Mouse (Mus musculus): ENCODE data around the gene Pak6.

Pak6 gene

DNA sequence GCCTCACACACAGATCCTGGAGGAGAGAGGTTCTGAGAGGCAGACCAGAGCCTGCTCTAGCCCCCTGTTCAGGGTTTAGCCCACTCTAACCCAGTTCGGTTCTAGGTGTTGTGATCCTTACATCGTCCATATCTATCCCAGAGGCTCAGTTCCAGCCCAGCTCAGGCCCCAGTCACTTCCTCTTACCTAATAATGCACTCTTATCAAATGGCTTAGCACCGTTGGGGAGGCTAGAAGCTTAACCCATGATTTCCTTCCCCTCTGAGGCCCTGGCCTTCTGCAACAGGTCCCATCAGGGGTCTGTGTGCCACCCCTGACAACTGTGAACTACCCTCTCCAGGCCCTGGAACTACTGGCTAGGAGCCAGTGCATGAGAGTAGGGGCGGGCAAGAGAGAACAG, 66.1 kb downstream of the Pak6 start:
- DNase-seq (ENCODE audit: low spot score in 2 of 2): no peak

- no peak for DNase-seq (ENCODE audit: low spot score in 2 of 2)
Measured at GRCm38 (mm10) chr2:118729816-118730621, 66.9 kb downstream of the Pak6 start.

DNA sequence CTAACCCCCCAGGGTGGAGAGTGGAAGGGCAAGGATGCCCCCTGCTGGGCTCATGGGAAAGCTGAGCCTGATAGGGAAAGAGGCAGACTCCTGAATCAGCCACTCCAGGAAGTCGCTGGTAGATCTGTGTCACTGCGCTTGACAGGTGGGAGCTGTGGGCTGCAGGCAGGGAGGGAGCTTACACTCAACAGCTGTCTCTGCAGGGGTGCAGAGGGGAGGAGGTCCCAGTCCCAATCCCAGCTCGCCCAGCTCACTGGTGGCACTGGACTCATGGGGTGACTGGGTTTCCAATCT, 67.5 kb downstream of the Pak6 start:
- peak in 1 of 2 experiments; percentile 72 for DNase-seq (ENCODE audit: low spot score in 2 of 2)

GRCm38 (mm10) chr2:118731981-118732380, 68.9 kb downstream of the Pak6 start:
- DNase-seq (ENCODE audit: low spot score in 2 of 2): no peak

DNA sequence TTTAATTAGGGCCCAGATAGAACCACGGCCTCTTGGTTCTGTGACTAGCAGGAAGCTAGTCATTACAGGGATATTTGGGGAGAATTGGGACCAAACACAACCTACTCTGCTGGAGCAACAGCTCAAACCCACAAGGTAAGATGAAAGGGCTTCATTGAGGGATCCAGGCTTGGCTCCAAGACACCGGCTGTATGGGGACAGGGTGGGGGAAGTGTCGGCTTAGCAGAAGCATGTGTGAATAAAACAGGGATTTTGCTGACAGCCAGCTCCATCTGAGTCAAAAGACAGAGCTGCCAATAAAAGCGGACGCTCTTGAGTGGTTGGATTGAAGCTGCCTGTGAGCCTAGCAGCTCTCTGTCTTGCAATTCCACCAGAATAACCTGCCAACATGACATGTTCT, 70.2 kb downstream of the Pak6 start:
- no peak for DNase-seq (ENCODE audit: low spot score in 2 of 2)

DNA sequence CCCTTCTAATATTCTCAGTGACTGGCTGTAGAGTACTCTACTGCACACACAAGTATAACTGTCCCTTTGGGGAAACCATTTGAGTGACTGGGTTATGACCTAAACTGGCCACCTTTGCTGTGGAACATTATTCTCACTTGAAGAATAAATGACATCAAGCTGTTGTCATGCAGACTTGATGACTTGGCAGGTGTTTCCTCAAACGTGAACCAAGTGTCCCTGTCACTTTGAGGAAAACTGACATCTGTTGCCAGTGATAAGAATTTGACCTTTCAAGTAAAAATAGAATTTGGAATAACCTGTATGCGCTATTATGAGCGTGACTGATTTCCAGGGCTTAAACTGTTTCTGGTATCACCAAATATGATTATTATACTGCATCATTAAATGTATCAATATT, 77.2 kb downstream of the Pak6 start:
- DNase-seq (ENCODE audit: low spot score in 2 of 2): no peak

- no peak for DNase-seq (ENCODE audit: low spot score in 2 of 2)
Measured at GRCm38 (mm10) chr2:118741183-118741582, 78.1 kb downstream of the Pak6 start.

DNA sequence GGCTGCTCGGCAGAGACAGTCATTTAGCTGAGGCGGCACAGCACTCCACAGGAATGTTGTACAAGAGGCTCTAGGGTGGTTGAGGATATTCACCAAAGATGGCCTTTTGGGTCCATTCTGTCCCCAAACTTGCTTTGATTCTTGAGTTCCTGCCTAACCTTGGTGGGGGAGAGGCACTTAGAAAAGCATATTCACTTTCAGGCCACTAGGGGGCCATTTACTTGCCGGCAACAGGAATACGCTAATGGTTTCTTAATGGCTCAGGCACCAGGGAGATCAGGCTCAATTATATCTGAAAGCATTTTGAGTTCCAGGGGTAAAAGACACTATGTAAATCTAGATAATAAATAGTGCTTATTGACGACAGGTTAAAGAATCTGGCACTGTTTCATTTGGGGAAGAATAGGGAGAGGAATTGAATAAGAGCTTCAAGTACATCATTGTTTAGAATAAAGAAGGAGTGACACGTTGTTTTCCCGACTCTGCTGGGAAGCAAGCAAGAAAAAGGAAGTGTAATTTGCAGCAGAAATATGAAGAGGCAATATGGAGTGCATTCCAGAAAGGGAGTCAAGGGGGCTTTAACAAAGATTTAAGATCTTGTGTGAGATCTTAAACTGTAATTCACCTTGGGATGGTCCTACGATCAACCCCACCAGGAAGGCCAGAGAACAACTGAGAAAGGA, 80.3 kb downstream of the Pak6 start:
- DNase-seq (ENCODE audit: low spot score in 2 of 2): no peak

- DNase-seq (ENCODE audit: low spot score in 2 of 2): no peak
Measured at GRCm38 (mm10) chr2:118744621-118745020, 81.5 kb downstream of the Pak6 start.

DNA sequence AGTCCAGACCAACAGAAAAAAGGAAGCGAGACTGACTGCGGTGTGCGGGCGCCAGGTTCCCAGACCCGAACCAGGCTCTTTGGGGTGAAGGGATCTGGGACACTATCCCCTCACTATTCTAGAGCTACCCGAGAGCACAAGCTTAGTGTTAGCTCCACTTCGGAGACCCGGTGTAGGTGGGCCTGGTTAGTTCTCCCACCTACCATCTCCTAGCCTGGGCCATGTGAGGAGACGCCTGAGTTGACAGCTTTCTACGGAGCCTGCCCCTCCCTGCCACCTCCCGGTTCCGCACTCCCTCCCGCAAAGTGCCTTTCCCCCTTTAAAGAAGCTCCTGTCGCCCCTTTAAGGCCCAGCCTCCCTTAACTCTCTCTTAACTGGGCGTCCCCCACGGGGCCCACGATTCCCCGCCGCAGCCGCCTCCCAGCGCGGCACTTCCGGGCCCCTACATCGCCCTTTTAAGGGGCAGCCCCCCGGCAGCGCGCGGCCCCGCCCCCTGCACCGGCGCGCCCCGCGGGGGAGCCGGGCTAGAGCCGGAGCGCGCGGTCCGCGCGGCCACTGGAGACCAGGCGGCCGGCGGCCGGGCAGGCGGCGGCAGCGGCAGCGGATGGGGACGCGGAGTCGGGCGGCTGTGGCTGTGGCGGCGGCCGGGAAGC, 82.3 kb downstream of the Pak6 start, which contains the start of gene Inafm2:
Inafm2 (plus strand) TSS at position 527 of the 653 bp plus-strand sequence.
- peak; percentile 84 to 91 for DNase-seq (ENCODE audit: low spot score in 2 of 2)

GRCm38 (mm10) chr2:118745915-118746901, 83.1 kb downstream of the Pak6 start:
- DNase-seq (ENCODE audit: low spot score in 2 of 2): no peak

DNA sequence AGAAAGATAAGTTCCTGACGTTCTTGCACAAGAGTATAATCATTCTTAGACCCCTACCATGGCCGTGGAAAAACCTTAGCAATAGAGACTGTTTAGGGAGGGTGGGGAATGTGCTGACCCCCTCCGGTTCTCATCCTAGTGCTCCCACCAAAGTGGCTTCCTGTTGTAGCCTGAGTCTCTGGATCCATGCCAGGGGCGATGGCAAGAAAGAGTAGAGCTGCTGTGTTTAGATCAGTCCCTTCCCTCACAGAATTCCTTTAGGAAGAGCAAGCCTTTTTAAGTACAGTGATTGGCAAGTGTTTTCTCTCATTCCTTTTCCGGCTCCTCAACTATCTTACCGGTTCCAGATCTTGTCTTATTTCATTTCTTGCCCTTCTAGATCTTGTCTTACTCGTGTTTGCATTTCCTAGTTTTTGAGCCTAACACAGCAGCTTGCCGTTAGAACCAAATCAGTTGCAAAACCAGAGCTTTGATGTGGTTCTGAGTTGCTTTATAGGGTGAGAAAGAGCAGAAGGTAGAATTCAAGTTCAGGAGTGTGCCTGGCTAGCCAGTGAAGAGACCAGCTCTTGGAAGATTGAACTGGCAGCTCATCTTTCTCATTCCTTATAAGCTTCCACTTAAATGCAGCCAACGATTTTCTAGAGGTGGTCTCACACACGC, 84.3 kb downstream of the Pak6 start:
- DNase-seq (ENCODE audit: low spot score in 2 of 2): no peak
